Mouse (Mus musculus) testis, adult 2 months (tissue): Measurements from ENCODE around the gene Capg. TPM values are rescaled to one million over a fixed set of nuclear protein-coding genes. Genes with fewer than 3 reads are reported as not detected.
A peak's percentile ranks its signal among the peaks of the same experiment; 100 is the strongest.

Experiments used
- H3K27ac ChIP-seq: fragments of 200-500 bp; 2 replicates; pipeline ENCODE4 v1.5.1; 2012; ENCODE audit warnings: low read depth, low read length; ENCODE audit not compliant: control insufficient read depth, insufficient read depth
- H3K27me3 ChIP-seq: fragments of 200-500 bp; 2 replicates; pipeline ENCODE4 v1.6.1; 2012; ENCODE audit warnings: mild to moderate bottlenecking, low read length, moderate library complexity; ENCODE audit not compliant: control insufficient read depth, insufficient read depth
- H3K36me3 ChIP-seq: fragments of 200-500 bp; 2 replicates; pipeline ENCODE4 v1.6.1; 2012; ENCODE audit warnings: mild to moderate bottlenecking, low read length; ENCODE audit not compliant: control insufficient read depth, insufficient read depth
- H3K4me1 ChIP-seq: fragments of 200-500 bp; 2 replicates; pipeline ENCODE4 v1.6.1; 2012; ENCODE audit warnings: low read length; ENCODE audit not compliant: control insufficient read depth, insufficient read depth
- H3K4me3 ChIP-seq: fragments of 200-500 bp; 2 replicates; pipeline ENCODE4 v1.5.1; 2012; ENCODE audit warnings: low read depth, mild to moderate bottlenecking, low read length, moderate library complexity, mixed read lengths; ENCODE audit not compliant: control insufficient read depth
- CTCF ChIP-seq: fragments of 200-500 bp; IDR thresholded peaks from 2 replicates; pipeline ENCODE4 v1.5.1; 2012; ENCODE audit warnings: low read depth, mild to moderate bottlenecking, inconsistent platforms, low read length, moderate library complexity; ENCODE audit not compliant: control insufficient read depth, insufficient read depth, insufficient replicate concordance
- POLR2A ChIP-seq: fragments of 200-500 bp; IDR thresholded peaks from 2 replicates; pipeline ENCODE4 v1.6.1; 2012; ENCODE audit warnings: low read depth, mild to moderate bottlenecking, inconsistent platforms, low read length, moderate library complexity; ENCODE audit not compliant: control insufficient read depth
- polyA plus RNA-seq: library from polyadenylated mRNA; depleted of rRNA; stranded (reverse); fragments of >200 nt; gene quantifications from 2 replicates; pipeline ENCODE4 v1.2.3, GENCODE M21; 2012

The Capg gene
- polyA plus RNA-seq, 1 experiment = 1.3 TPM

GRCm38 (mm10) chr6:72562486-72562885, 18.3 kb downstream of the Capg start:
- TF ChIP-seq CTCF = no peak
- no peak for TF ChIP-seq POLR2A
- Histone ChIP-seq H3K4me1 (no peaks in the 10 kb centered on the region; the same call in 1 of the 2 replicates), H3K36me3 (no peaks in the 10 kb centered on the region), H3K4me3 (no peak overlapping the region), H3K27me3 (no peaks in the 10 kb centered on the region), H3K27ac (no peak overlapping the region)

GRCm38 (mm10) chr6:72562894-72563293, 18.7 kb downstream of the Capg start:
- Histone ChIP-seq H3K4me3 (peak overlapping the region; percentile 46), H3K4me1 (no peaks in the 10 kb centered on the region; the same call in 1 of the 2 replicates), H3K27me3 (no peaks in the 10 kb centered on the region), H3K27ac (no peak overlapping the region; the same call in 1 of the 2 replicates), H3K36me3 (no peaks in the 10 kb centered on the region)
- TF ChIP-seq CTCF (no peak), POLR2A (no peak)

GRCm38 (mm10) chr6:72565506-72565905, 21.3 kb downstream of the Capg start:
- no peak overlapping the region for H3K27ac ChIP-seq
- H3K4me3 ChIP-seq = no peak overlapping the region
- no peaks in the 10 kb centered on the region for H3K36me3 ChIP-seq
- H3K27me3 ChIP-seq = no peaks in the 10 kb centered on the region
- H3K4me1 ChIP-seq = no peaks in the 10 kb centered on the region; the same call in 1 of the 2 replicates
- TF ChIP-seq CTCF = no peak
- no peak for TF ChIP-seq POLR2A

GRCm38 (mm10) chr6:72566044-72566443, 21.9 kb downstream of the Capg start:
- H3K27me3 ChIP-seq = no peaks in the 10 kb centered on the region
- TF ChIP-seq CTCF (peak; percentile 47; the same call in 1 of the 2 replicates), POLR2A (no peak)
- no peak overlapping the region for H3K27ac ChIP-seq
- no peaks in the 10 kb centered on the region; the same call in 1 of the 2 replicates for H3K4me1 ChIP-seq
- H3K36me3 ChIP-seq = no peaks in the 10 kb centered on the region
- no peak overlapping the region for H3K4me3 ChIP-seq

- Histone ChIP-seq H3K36me3 (no peaks in the 10 kb centered on the region), H3K4me3 (no peak overlapping the region), H3K27ac (no peak overlapping the region), H3K4me1 (no peaks in the 10 kb centered on the region; the same call in 1 of the 2 replicates), H3K27me3 (no peaks in the 10 kb centered on the region)
- TF ChIP-seq POLR2A (no peak), CTCF (no peak)
Measured at GRCm38 (mm10) chr6:72567508-72567907, 23.3 kb downstream of the Capg start.

- Histone ChIP-seq H3K4me3 (no peak overlapping the region), H3K4me1 (no peaks in the 10 kb centered on the region), H3K27ac (no peak overlapping the region), H3K36me3 (no peaks in the 10 kb centered on the region), H3K27me3 (no peaks in the 10 kb centered on the region)
- TF ChIP-seq CTCF = no peak
- TF ChIP-seq POLR2A = no peak
Measured at GRCm38 (mm10) chr6:72568736-72569135, 24.5 kb downstream of the Capg start.

GRCm38 (mm10) chr6:72570644-72571397, 26.6 kb downstream of the Capg start:
- Histone ChIP-seq H3K36me3 (peaks cover 2% of the 10 kb centered on the region; the same call in 1 of the 2 replicates), H3K27ac (no peak overlapping the region), H3K27me3 (no peaks in the 10 kb centered on the region), H3K4me1 (no peaks in the 10 kb centered on the region), H3K4me3 (no peak overlapping the region)
- TF ChIP-seq POLR2A = no peak
- no peak for TF ChIP-seq CTCF
